Mouse (Mus musculus) heart, postnatal 14 days (tissue): Measurements from ENCODE around the gene A4galt. TPM values are rescaled to one million over a fixed set of nuclear protein-coding genes. Genes with fewer than 3 reads are reported as not detected.

Experiments used
- DNase-seq, 2 experiments: peaks; one replicate each; pipeline ENCODE4 v3.0.0; 2021 to 2022
- intact Hi-C: fragments of 180-260 bp; cut with DNase I; formaldehyde crosslinking; loops from one replicate; pipeline ENCODE4 v1.15.1; 2025
- total RNA-seq, 2 experiments: library from RNA; stranded (reverse); gene quantifications; 2 replicates each; pipeline ENCODE4 v1.2.3; 2021

The A4galt gene
- total RNA-seq, 2 experiments from 2014 or later = 4.9 to 5.1 TPM

- DNase-seq = no peak
- intact Hi-C loops = no loop called here
Measured at GRCm38 (mm10) chr15:83180004-83180403, 71.6 kb downstream of the A4galt start.

Other genes starting within 250 kb of the A4galt start
- 1 to 10 TPM; 2.2 to 2.4 TPM for gene Nfam1, start 218.5 kb downstream of the A4galt start, total RNA-seq
- gene Serhl, start 162.3 kb downstream of the A4galt start, total RNA-seq = 10 to 100 TPM; 48.1 to 49.4 TPM
- gene Rrp7a, start 129.0 kb downstream of the A4galt start, total RNA-seq = 10 to 100 TPM; 38.6 to 44.8 TPM
- gene Poldip3, start 102.4 kb downstream of the A4galt start, total RNA-seq = 10 to 100 TPM; 34.4 to 41.1 TPM
- 100 to 1,000 TPM in 1 of 2 experiments, 10 to 100 TPM in 1; 97.2 to 109 TPM for gene Cyb5r3, start 79.2 kb downstream of the A4galt start, total RNA-seq
- 10 to 100 TPM; 11.6 to 14.5 TPM for gene Arfgap3, start 98.5 kb upstream of the A4galt start, total RNA-seq
- 100 to 1,000 TPM; 156 to 165 TPM for gene Pacsin2, start 212.8 kb upstream of the A4galt start, total RNA-seq